Mouse (Mus musculus) megakaryocyte, adult 5-6 weeks (primary cell): ENCODE measurements around the gene Oxgr1. TPM values are rescaled to one million over a fixed set of nuclear protein-coding genes. Genes with fewer than 3 reads are reported as not detected.
"Not testable (repeated sequence)": the region's sequence is repeated elsewhere in the genome, so short reads cannot be mapped to it uniquely, and the experiment has no call there.

Source experiments
- ATAC-seq: 2 replicates; pipeline ENCODE4 v1.8.0; 2016; ENCODE audit warnings: mild to moderate bottlenecking, inconsistent platforms; ENCODE audit not compliant: poor library complexity, severe bottlenecking
- total RNA-seq, 2 experiments: library from RNA; stranded (forward) in 1 of 2; stranded (reverse) in 1 of 2; fragments of 153-499, 151-499 nt in 1 of 2; fragments of 221-1000, 200-1000 nt in 1 of 2; gene quantifications; 2 replicates each; pipeline versions ENCODE4 v1.2.3 to v1.2.4; 2015 to 2017

The Oxgr1 gene
- total RNA-seq (2015): not detected in 2 replicates
- total RNA-seq (2017): not detected in 2 replicates

GRCm38 (mm10) chr14:120042187-120042820, at the start of gene Oxgr1:
TSS of gene Oxgr1 (minus strand) at chr14:120042435.
- no peak for ATAC-seq

DNA sequence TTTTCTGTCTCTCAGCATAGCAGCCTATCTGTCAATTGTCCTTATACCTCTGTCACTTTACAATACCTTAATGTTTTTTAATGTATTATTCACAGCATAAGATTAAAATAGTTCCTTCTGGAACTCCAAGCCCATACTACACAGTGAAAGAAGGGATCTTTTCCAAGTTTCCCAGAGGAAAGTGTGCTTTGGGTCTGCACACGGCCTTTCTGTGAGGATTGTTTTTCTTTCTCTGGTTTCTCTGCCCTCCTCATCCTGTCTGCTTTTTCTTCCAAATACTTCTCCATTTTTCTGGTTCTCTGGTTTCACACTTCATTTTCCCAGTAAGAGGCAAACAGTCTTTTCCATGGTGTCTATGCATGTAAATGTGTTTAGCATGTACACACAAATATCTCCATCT, 48.2 kb upstream of the Oxgr1 start:
- ATAC-seq: no peak

- no peak for ATAC-seq
Observed at GRCm38 (mm10) chr14:120089649-120090360, 47.6 kb upstream of the Oxgr1 start.

- no peak for ATAC-seq
Observed at GRCm38 (mm10) chr14:120089006-120089648, 46.9 kb upstream of the Oxgr1 start.

- ATAC-seq: no peak
Observed at GRCm38 (mm10) chr14:120084084-120084667, 41.9 kb upstream of the Oxgr1 start.

DNA sequence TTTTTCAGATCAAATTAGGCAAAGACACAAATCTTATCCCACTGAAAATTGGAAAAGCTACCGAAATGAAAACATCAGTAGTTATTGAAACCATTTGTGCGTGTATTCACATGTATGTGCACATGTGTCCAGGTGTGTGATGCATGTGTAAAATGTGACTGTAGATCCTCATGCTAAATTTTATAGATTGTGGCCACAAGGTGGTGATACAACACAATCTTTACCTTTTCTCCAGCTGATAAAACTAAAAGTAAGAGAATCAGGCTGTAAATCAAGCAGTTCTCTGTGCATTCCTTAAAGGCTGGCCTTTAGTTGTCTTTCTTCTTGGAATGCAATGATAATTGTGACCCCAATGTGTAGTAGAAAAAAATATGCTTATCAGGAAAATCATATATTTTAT, 34.0 kb upstream of the Oxgr1 start:
- no peak for ATAC-seq

DNA sequence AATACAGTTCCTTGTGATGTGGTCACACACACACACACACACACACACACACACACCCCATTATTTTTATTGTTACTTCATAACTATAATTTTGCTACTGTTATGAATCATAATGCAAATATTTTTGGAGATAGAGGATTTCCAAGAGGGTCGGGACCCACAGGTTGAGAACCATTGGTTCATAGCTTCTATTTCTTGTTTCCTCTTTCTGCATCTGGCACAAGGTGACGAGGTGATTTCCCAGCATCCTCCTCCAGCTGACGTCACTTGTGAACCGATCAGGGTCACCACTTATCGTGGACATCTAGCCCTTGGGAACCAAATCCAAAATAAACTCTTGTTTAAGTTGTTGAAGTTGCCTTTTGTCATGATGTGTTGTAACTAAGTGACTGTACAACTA, 33.5 kb upstream of the Oxgr1 start:
- ATAC-seq: no peak

- ATAC-seq: no peak
Observed at GRCm38 (mm10) chr14:120074231-120074630, 32.0 kb upstream of the Oxgr1 start.

DNA sequence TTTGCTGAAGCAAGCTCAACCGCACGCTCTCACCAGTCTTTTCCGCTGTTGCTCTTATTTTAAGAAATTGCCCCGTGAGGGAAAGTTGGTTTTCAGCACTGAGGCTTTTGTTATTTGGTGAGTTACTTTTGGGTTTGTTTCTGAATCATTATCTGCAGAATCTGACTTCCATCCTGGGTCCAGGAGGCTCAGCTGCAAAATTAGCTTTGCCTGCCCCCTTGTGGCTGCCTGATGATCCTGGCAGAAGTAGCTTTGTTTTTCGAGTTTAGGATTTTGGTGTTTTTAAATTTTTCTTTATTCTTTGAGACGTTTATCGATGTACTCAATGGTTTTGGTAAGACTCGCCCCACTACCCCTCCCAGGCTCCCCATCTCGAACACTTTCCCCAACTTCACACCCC, 18.9 kb upstream of the Oxgr1 start:
- ATAC-seq: no peak

GRCm38 (mm10) chr14:120033454-120033853, 8.8 kb downstream of the Oxgr1 start:
- no peak for ATAC-seq

DNA sequence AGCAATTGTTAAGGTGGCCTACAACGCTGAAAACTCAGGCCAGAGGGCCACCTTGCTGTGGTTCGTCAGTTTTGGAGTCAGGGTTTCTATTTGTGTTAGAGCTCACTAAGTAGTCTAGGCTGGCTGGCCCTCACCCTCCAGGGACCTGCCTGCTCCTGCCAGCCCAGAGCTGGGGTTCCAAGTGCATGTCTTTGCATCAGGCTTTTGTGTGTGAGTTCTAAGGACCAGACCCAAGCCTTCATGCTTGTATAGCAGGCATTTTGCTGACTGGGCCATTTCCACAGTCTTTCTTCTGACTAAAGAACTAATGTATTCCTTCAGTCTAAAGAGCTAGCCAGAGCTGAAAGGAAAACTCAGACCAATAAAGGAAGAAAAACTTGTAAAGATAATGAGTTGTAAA, 22.3 kb downstream of the Oxgr1 start:
- no peak for ATAC-seq

GRCm38 (mm10) chr14:120009969-120010872, 32.0 kb downstream of the Oxgr1 start:
- ATAC-seq: no peak

- ATAC-seq: no peak
Observed at GRCm38 (mm10) chr14:120005153-120005552, 37.1 kb downstream of the Oxgr1 start.

GRCm38 (mm10) chr14:120003661-120004060, 38.6 kb downstream of the Oxgr1 start:
- ATAC-seq: no peak

- no peak for ATAC-seq
Observed at GRCm38 (mm10) chr14:120002673-120003072, 39.6 kb downstream of the Oxgr1 start.

GRCm38 (mm10) chr14:119989651-119990050, 52.6 kb downstream of the Oxgr1 start:
- ATAC-seq: no peak

DNA sequence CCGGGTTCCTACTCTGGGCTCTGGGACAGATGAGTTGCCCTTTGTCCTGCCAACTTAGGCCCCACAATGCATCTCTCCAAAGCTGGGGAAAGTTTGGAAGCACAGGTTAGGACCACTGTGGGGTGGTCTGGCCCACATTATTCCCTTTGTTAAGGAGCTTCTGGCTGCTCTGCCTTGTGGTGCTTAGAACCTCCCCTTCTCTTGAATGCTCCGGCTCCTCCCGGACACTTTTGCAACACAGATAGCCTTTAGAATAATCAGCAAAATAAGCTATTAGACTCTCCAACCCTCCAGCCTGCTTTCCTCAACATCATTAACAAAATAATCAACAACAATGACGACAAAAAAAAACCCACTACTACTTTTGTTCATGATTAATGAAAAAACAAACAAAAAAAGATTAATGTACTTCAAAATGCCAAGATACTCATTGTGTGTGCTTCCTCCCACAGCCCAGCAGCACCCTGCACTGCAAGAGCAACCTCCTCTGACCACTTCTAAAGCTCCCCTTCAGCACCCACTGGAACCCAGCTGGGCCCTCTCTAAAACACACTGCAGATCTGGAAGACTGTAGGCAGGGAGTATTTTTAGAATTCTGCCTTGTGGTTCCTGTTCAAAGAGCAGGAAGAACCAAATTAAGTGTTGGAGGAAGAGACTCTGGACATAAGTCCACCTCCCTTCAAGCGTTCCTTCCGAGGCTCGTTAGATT, 53.1 kb downstream of the Oxgr1 start:
- ATAC-seq: no peak

- no peak for ATAC-seq
Observed at GRCm38 (mm10) chr14:119987257-119987656, 55.0 kb downstream of the Oxgr1 start.

GRCm38 (mm10) chr14:119986778-119987177, 55.5 kb downstream of the Oxgr1 start:
- ATAC-seq: no peak

DNA sequence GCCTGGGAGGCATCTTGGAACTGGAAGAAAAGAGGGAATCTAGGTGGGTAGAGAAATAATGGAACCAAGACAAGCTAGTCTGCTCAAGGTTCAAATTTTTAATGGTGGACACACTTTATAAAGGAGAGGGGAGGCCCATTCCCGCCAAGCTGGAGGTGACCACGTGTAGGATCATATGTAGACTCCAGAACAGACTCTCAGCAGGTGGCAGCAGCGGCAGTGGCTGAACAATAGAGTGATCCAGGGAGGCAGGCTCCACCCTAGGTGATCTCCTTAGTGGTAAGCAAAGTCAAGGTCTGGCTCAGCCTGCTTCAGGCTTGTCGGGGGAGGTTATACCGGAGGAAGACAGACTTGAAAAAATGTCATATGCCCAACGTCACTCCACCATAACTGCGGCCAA, 55.9 kb downstream of the Oxgr1 start:
- ATAC-seq: not testable (repeated sequence)
